Mouse (Mus musculus): ENCODE data around the gene Atg9a. TPM values are rescaled to one million over a fixed set of nuclear protein-coding genes. Genes with fewer than 3 reads are reported as not detected.

Atg9a gene
- total and polyA plus RNA-seq, 3 experiments = 7.8 to 26.1 TPM; not detected in 1

GRCm38 (mm10) chr1:75218227-75219001, 26.4 kb upstream of the Atg9a start (continued):
- TF ChIP-seq ZKSCAN1 (IDR thresholded peaks at IDR 0.05; ENCODE audit: low read depth, low read length) (no peak), POLR2A (IDR thresholded peaks at IDR 0.05; ENCODE audit: control insufficient read depth in 1 of 2, insufficient read depth in 1 of 2, low read depth in 1 of 2, low read length in 2 of 2, poor library complexity in 1 of 2) (peak in 1 of 2 experiments; percentile 25; a peak in 1 of 4 replicates), ZNF384 (IDR thresholded peaks at IDR 0.05; ENCODE audit: low read depth, low read length) (no peak), GABPA (IDR thresholded peaks at IDR 0.05; ENCODE audit: low read depth, low read length) (no peak), UBTF (IDR thresholded peaks at IDR 0.05; ENCODE audit: borderline replicate concordance, insufficient read depth, low read depth, low read length) (no peak), KAT2A (conservative IDR thresholded peaks at IDR 0.05; ENCODE audit: low read depth, low read length) (no peak)

GRCm38 (mm10) chr1:75217893-75218226, 25.9 kb upstream of the Atg9a start:
- Histone ChIP-seq H3K27me3 (ENCODE audit: control insufficient read depth in 1 of 2, insufficient read depth in 2 of 2, low read length in 2 of 2) (no peaks in the 10 kb centered on the region), H3K9ac (ENCODE audit: control insufficient read depth, low read depth, low read length, poor library complexity, severe bottlenecking) (peak overlapping the region; percentile 87), H3K79me2 (ENCODE audit: control insufficient read depth, insufficient read depth, low read length, poor library complexity) (peaks cover 52% of the 10 kb centered on the region), H3K4me1 (ENCODE audit: control insufficient read depth in 1 of 2, insufficient read depth in 2 of 2, low read length in 2 of 2) (peaks cover 7 to 46% of the 10 kb centered on the region in 2 experiments), H3K27ac (ENCODE audit: control insufficient read depth, low read depth, low read length) (peak overlapping the region; percentile 83), H3K9me3 (replicated peaks; ENCODE audit: insufficient read depth, low read length) (no peaks in the 10 kb centered on the region), H3K36me3 (ENCODE audit: control insufficient read depth in 1 of 2, insufficient read depth in 2 of 2, low read length in 2 of 2) (peaks cover 15 to 48% of the 10 kb centered on the region in 2 experiments), H3K4me3 (ENCODE audit: control insufficient read depth in 1 of 2, insufficient read depth in 1 of 2, low read depth in 2 of 2, low read length in 2 of 2) (peak overlapping the region; percentile 81 to 82)
- DNase-seq (ENCODE audit: low read depth, low spot score) = no peak
- TF ChIP-seq NELFE (IDR thresholded peaks at IDR 0.05; ENCODE audit: low read depth, low read length) (peak; percentile 18; the same call in 1 of the 2 replicates), NRF1 (IDR thresholded peaks at IDR 0.05; ENCODE audit: insufficient read depth, low read depth, low read length, poor library complexity, severe bottlenecking) (no peak), ZMIZ1 (IDR thresholded peaks at IDR 0.05; ENCODE audit: low read depth, low read length) (0 out of 2 replicates have a peak, but pooled peaks have one; percentile 4), JUND (IDR thresholded peaks at IDR 0.05; ENCODE audit: low read depth, low read length) (no peak), EP300 (IDR thresholded peaks at IDR 0.05; ENCODE audit: low read depth in 1 of 2, low read length in 2 of 2) (peak in 1 of 2 experiments; percentile 9; a peak in 1 of 4 replicates)

GRCm38 (mm10) chr1:75216797-75217585, 25.0 kb upstream of the Atg9a start:
- Histone ChIP-seq H3K27ac (ENCODE audit: control insufficient read depth, low read depth, low read length) (peak overlapping the region; percentile 83), H3K4me3 (ENCODE audit: control insufficient read depth in 1 of 2, insufficient read depth in 1 of 2, low read depth in 2 of 2, low read length in 2 of 2) (peak overlapping the region; percentile 81 to 82), H3K4me1 (ENCODE audit: control insufficient read depth in 1 of 2, insufficient read depth in 2 of 2, low read length in 2 of 2) (peaks cover 6 to 50% of the 10 kb centered on the region in 2 experiments; a peak in 3 of 4 replicates), H3K27me3 (ENCODE audit: control insufficient read depth in 1 of 2, insufficient read depth in 2 of 2, low read length in 2 of 2) (no peaks in the 10 kb centered on the region), H3K9ac (ENCODE audit: control insufficient read depth, low read depth, low read length, poor library complexity, severe bottlenecking) (peak overlapping the region; percentile 87), H3K36me3 (ENCODE audit: control insufficient read depth in 1 of 2, insufficient read depth in 2 of 2, low read length in 2 of 2) (peaks cover 15 to 49% of the 10 kb centered on the region in 2 experiments), H3K79me2 (ENCODE audit: control insufficient read depth, insufficient read depth, low read length, poor library complexity) (peaks cover 57% of the 10 kb centered on the region), H3K9me3 (replicated peaks; ENCODE audit: insufficient read depth, low read length) (no peaks in the 10 kb centered on the region)
- DNase-seq (ENCODE audit: low read depth, low spot score) = peak; percentile 80
- TF ChIP-seq TBP (IDR thresholded peaks at IDR 0.05; ENCODE audit: low read depth, low read length) (peak; percentile 51), MAZ (IDR thresholded peaks at IDR 0.05; ENCODE audit: low read depth, low read length) (peak; percentile 94), SMC3 (IDR thresholded peaks at IDR 0.05; ENCODE audit: low read depth, low read length) (0 out of 2 replicates have a peak, but pooled peaks have one; percentile 3), KAT2A (conservative IDR thresholded peaks at IDR 0.05; ENCODE audit: low read depth, low read length) (no peak), HCFC1 (IDR thresholded peaks at IDR 0.05; ENCODE audit: low read depth, low read length) (peak; percentile 58; the same call in 1 of the 2 replicates), NELFE (IDR thresholded peaks at IDR 0.05; ENCODE audit: low read depth, low read length) (no peak), POLR2A (IDR thresholded peaks at IDR 0.05; ENCODE audit: control insufficient read depth in 1 of 2, insufficient read depth in 1 of 2, low read depth in 1 of 2, low read length in 2 of 2, poor library complexity in 1 of 2) (no peak; a peak in 1 of 4 replicates), EP300 (IDR thresholded peaks at IDR 0.05; ENCODE audit: low read depth in 1 of 2, low read length in 2 of 2) (peak; percentile 70 to 84), BHLHE40 (IDR thresholded peaks at IDR 0.05; ENCODE audit: borderline replicate concordance, low read depth, low read length) (no peak), USF2 (IDR thresholded peaks at IDR 0.05; ENCODE audit: borderline replicate concordance in 1 of 2, insufficient read depth in 1 of 2, low read depth in 1 of 2, low read length in 2 of 2) (0 out of 4 replicates have a peak, but pooled peaks of 1 of the 2 experiments have one; percentile 22), ZC3H11A (IDR thresholded peaks at IDR 0.05; ENCODE audit: low read depth, low read length) (no peak), SIN3A (IDR thresholded peaks at IDR 0.05; ENCODE audit: low read length) (peak; percentile 89), UBTF (IDR thresholded peaks at IDR 0.05; ENCODE audit: borderline replicate concordance, insufficient read depth, low read depth, low read length) (no peak), TCF12 (IDR thresholded peaks at IDR 0.05; ENCODE audit: low read depth, low read length) (peak; percentile 84), POLR2AphosphoS2 (IDR thresholded peaks at IDR 0.05; ENCODE audit: low read length) (peak; percentile 44; the same call in 1 of the 2 replicates), MAFK (IDR thresholded peaks at IDR 0.05; ENCODE audit: borderline replicate concordance, low read depth, low read length) (no peak), GATA1 (IDR thresholded peaks at IDR 0.05; ENCODE audit: low read depth, low read length) (peak; percentile 84), ZKSCAN1 (IDR thresholded peaks at IDR 0.05; ENCODE audit: low read depth, low read length) (no peak)
